Mouse (Mus musculus): ENCODE results near the gene Stk32c.

Gene Stk32c

GRCm38 (mm10) chr7:139136906-139137491 is 76.1 kb downstream of the Stk32c start:
- no peak for DNase-seq

GRCm38 (mm10) chr7:139135236-139135635 is 77.9 kb downstream of the Stk32c start:
- DNase-seq = no peak

GRCm38 (mm10) chr7:139133446-139133845 is 79.7 kb downstream of the Stk32c start:
- DNase-seq = peak; percentile 67

- DNase-seq = no peak
Measured at GRCm38 (mm10) chr7:139131538-139131937, 81.6 kb downstream of the Stk32c start.

- no peak for DNase-seq
Measured at GRCm38 (mm10) chr7:139130361-139130760, 82.7 kb downstream of the Stk32c start.

GRCm38 (mm10) chr7:139128994-139129393 is 84.1 kb downstream of the Stk32c start:
- DNase-seq = no peak

GRCm38 (mm10) chr7:139126549-139126948 is 86.6 kb downstream of the Stk32c start:
- DNase-seq = no peak

- no peak for DNase-seq
Measured at GRCm38 (mm10) chr7:139125881-139126280, 87.2 kb downstream of the Stk32c start.

GRCm38 (mm10) chr7:139119775-139120153 is 93.3 kb downstream of the Stk32c start:
- no peak for DNase-seq

GRCm38 (mm10) chr7:139119152-139119774 is 93.8 kb downstream of the Stk32c start:
- peak; percentile 90 for DNase-seq

GRCm38 (mm10) chr7:139107908-139108650 is 105.0 kb downstream of the Stk32c start:
- no peak for DNase-seq

GRCm38 (mm10) chr7:139105705-139106104 is 107.4 kb downstream of the Stk32c start:
- DNase-seq = peak; percentile 93

GRCm38 (mm10) chr7:139105076-139105475 is 108.0 kb downstream of the Stk32c start:
- DNase-seq = peak; percentile 48

GRCm38 (mm10) chr7:139103960-139104381 is 109.1 kb downstream of the Stk32c start:
- peak; percentile 61 for DNase-seq

GRCm38 (mm10) chr7:139101826-139102225 is 111.3 kb downstream of the Stk32c start:
- peak; percentile 90 for DNase-seq

- DNase-seq = peak; percentile 52
Measured at GRCm38 (mm10) chr7:139101286-139101804, 111.8 kb downstream of the Stk32c start.

- DNase-seq = peak; percentile 53
Measured at GRCm38 (mm10) chr7:139100531-139101095, 112.5 kb downstream of the Stk32c start.

GRCm38 (mm10) chr7:139096399-139096798 is 116.7 kb downstream of the Stk32c start:
- DNase-seq = peak; percentile 56

GRCm38 (mm10) chr7:139095282-139095681 is 117.8 kb downstream of the Stk32c start:
- peak; percentile 61 for DNase-seq

- DNase-seq = peak; percentile 98
Measured at GRCm38 (mm10) chr7:139094761-139095160, 118.3 kb downstream of the Stk32c start.

GRCm38 (mm10) chr7:139093781-139094180 is 119.3 kb downstream of the Stk32c start:
- DNase-seq = peak; percentile 63

GRCm38 (mm10) chr7:139093124-139093523 is 120.0 kb downstream of the Stk32c start:
- peak; percentile 93 for DNase-seq

GRCm38 (mm10) chr7:139092676-139093075 is 120.4 kb downstream of the Stk32c start:
- peak; percentile 65 for DNase-seq
